Mouse (Mus musculus) lung, postnatal 25 days (tissue): ENCODE measurements around the gene Itsn1.
A peak's percentile ranks its signal among the peaks of the same experiment; 100 is the strongest.

Experiments
- DNase-seq: peaks from one replicate; pipeline ENCODE4 v3.0.0; 2022; ENCODE audit warnings: low spot score

The Itsn1 gene

DNA sequence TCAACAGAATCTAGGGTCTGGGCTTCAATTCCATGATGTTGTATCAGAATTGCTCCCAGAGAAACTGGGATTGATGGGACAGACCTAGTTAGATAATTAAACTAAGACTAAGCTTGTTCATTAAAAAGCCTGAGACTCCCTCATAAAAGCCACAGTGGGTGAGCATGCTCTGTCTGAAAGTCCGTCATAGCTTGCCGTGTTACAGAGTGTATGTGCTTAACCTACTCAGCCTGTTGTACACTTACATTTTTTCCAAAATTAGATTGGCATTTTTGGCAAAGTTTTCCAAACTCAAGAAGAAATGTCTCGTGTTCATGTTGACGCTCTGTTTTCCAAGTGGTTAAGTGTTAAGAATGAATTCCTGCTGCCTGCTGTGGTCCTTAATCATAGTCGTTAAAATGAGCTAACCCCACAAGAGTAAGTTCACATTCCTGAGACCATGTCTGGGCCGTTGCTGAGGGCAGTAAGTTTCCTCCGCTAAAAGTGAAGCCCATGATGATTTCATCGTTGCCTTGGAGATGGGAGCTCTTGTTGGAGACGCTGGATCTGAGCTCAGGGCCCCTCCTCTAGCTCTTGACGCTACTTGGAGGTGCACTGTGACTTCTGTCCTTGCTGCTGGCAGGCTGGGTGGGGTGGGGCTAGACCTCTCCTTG lies 117.1 kb downstream of the Itsn1 start:
- peak; percentile 65 for DNase-seq

DNA sequence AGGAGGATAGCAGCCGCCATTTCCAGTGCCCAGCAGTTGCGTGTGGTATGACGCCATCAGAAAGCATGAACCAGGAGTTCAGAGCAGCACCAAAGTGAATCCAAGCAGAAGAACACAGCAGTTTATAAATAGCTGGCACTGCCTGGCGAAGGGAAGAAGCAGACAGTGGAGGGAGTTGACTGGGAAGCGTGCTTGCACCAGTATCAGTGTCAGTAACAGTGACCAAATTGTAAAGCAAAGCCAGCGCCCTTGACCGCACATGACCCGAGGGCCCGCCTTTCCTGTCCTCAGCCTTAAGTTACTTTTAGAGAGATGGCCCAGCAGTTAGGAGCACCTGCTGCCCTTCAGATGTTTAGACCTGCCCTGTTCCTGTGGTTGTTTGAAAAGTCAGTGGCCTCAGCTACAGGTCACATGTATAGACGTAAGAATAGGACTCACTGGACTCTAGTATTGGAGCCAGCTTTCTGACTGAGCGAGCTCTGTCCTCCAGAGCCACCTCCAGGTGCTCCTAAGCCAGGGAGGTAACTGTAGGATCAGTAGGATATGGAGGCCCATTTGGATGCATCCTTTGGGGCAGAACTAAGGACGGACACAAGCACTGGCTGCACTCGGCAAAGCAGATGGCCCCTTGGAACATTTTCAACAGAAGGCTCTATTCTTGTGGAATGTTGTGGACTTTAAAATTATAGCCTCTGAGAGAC lies 118.6 kb downstream of the Itsn1 start:
- no peak for DNase-seq

DNA sequence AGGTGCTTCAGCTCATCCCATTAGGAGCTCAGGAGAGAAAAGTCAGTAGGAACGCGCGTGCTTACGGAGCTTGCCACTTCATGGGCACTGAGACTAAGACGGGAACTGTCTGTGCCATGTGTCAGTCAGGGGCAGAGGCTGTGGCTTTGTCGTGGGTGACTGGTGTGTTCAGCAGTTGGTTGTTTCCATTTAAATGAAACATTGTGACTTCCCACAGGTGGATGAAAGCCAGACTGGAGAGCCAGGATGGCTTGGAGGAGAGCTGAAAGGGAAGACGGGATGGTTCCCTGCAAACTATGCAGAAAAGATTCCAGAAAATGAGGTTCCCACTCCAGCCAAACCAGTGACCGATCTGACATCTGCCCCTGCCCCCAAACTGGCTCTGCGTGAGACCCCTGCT lies 119.4 kb downstream of the Itsn1 start:
- DNase-seq = no peak

DNA sequence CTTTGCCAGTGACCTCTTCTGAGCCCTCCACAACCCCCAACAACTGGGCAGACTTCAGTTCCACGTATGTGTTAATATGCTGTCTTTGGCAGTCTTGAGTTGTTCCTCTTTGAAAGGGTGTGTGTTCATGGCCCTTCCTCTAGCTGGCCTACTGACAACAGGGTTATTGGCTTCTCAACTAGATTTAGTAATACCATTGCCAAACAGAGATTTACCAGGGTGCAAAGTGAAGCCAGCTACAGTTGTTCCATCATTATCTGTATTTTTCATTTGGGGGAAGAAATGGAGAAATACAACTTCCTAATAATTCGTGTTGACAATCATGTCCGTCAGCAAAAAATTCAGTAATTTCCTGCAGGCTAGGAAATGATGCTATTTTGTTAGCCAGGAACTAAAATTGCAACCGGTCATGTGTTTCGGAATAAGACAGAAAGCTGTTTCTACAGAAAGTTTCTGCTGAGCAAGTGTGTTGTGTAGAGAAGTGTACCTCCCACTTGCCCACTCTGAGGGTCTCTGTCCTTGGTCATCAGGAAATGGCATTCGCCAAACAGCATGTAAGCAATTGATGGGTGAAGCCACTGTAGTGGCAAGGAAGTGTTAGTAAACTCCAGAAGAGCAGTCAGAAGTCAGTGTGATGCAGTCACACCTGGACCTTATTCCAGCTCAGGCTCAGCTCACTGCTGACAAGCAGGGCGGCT lies 120.0 kb downstream of the Itsn1 start:
- peak; percentile 24 for DNase-seq

DNA sequence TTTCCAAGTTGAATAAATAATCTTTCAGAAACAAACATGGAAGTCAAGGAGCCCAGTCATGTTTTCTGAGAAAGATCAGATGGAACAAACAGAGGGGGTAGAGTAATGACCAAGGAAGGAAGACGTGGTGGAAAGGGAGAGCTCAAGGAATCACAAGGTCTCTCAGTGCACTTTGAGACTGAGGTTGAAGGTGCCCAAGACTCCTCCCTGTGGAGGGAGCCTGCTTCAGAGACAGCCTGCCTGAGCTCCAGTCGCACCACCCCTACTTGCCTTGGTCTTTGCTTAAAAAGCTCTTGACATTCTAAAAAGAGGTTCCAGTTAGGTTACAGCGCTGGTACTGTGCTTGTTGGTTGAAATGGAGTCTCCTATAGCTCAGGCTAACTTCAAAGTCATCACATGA lies 121.1 kb downstream of the Itsn1 start:
- no peak for DNase-seq

DNA sequence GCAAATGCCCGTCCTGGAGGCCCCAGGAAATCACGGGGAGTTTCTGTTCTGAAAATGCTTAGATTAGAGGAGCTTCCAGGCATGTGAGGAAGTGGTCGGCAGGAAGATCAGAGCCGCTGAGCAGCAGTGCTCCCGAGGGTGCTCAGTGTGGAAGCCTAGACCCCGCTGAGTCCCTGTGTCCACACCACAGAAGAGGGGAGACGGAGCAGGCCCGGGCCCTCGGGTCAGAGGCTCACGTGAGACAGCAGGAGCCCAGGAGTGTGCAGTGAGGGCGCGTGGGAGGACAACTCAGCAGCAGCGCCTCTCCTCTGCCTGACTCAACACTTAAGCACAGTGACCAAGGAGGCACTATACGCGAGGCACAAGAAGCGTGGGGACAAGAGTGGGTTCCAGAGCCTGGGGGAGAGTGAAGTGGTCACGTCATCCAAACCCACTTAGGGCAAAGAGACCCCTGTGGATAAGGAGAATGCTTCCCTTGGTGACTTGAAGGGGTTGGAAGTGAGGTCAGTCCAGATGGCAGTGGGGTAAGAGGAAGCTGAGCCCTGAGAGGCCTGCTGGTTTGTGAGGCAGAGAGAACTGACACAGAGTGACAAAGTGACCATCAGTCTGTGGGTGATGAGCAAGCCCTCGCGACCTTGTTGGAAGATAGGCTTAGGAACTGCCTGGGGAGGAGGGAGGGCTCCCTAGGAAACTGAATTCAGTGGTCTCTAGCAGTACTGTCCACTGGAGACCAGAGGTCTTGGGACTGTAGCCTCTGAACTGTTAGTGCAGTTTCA lies 122.6 kb downstream of the Itsn1 start:
- DNase-seq = no peak

DNA sequence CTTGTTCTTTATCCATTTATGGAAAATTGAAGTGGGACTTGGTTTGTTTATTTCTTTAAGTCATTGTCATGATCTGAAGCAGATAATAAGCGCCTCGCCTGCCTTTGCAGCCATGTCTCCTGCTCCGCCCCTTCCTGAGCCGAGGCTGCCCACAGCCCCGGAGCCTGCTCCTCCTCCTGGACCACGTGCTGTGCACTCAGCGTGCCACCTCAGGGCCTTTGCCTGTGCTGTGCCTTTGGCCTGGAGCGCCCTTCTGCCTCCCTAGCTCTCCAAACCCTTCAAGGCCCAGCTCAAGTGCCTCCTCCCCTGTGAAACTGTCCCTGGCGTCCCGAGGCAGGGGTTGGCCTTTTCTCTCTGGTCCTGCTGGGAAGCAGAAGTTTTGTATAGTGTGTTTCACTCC lies 123.7 kb downstream of the Itsn1 start:
- no peak for DNase-seq

DNA sequence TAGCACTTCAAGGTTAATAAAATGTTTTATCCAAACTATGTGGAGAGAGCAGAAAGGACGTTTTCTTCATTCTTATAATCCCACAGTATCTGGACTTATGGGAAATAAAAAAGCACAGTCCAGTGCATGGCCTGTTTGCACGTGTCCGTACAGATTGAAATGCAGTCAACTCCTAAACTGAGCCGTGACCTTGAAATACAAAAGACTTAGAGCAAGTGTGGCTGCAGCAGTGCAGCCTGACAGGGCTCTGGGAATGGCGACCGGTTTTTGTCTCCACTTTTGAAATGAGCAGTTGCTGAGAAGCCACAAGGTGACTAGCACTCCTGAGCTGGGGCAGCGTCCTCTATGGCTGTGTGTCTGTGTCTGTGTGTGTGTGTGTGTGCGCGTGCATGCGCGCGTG lies 124.1 kb downstream of the Itsn1 start:
- no peak for DNase-seq

DNA sequence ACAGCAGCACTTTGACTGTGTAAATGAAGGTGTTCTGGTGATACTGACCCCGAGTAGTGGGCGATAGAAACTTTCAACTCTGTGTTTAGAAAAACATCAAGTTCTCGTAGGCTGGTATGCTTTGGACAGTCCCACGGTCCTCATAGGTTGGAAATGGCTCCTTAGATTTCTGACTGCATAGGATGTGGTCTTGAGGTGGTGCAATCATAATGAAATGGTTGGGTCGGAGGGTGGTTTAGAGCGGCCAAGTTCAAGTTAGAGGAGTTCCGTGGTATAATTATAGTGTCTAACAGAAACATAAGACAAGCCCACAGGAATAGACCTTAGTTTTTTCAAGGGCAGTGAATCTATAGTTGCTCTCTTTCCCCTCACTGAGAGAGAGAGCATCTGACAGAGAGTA lies 129.6 kb downstream of the Itsn1 start:
- no peak for DNase-seq

DNA sequence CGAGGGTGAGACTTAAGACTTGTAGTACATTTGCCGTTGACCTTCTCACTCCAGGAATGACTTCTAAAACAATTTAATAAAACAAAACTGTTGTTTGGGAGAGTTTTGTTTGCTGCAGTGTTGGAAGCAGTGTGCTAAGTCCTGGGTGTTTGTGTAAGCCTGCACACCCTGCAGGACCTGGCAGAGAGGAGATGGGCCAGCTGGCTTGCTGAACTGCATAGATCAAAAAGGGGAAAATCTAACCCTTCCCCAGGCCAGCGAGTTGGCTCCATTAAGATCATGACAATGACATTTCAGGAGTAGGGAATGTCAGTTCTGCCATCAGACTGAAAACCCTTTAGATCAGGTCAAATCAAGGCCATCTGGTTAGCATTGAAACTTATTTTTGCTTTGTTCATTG lies 130.1 kb downstream of the Itsn1 start:
- no peak for DNase-seq

DNA sequence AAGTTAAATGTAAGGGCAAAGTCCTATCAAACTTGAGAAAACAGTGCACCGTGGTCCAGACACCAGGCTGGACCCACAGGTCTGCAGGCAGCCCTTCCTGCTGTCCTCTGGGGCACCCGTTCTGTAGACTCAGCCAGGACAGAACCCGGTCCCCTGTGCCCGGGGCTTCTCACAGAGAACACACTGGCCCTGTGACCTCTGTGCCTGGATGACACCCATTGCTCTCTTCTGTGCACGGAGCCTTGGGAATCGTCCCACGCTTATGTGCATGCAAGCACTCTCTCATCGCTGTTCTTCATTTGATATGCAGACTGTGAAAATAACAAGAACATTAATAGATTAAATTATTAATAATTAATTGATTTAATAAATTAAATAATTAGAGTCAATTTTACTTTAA lies 130.9 kb downstream of the Itsn1 start:
- DNase-seq = no peak

DNA sequence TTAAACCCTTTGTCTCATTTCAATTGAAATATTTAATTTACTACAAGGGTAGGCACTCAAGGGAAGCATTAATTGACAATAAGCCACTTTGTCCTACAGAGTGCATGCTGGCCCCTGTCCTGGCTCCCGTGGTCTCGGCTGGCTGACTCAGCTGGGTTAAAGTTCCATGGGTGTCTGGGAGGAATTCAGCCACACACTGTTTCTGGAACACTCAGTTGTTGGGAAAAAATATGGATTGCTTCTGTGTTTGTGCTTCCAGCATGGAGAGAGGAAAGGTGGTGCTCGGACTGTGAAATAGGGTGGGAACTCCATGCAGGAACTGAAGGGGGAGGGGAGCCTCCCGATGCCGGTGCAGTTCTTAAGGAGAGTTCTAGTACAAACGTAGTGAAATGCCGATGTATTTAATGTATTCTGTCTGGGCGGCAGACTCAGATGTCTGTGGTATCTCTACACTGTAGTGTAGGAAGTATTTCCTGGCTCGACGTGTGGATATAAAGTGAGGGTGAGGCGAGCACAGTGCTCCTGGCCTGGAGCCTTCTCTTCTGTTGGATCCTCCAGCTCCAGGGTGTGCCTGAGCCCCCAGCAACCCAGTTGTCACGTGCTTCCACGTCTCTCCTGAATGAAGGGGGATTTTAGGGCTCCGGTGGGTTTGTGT lies 131.5 kb downstream of the Itsn1 start:
- no peak for DNase-seq

DNA sequence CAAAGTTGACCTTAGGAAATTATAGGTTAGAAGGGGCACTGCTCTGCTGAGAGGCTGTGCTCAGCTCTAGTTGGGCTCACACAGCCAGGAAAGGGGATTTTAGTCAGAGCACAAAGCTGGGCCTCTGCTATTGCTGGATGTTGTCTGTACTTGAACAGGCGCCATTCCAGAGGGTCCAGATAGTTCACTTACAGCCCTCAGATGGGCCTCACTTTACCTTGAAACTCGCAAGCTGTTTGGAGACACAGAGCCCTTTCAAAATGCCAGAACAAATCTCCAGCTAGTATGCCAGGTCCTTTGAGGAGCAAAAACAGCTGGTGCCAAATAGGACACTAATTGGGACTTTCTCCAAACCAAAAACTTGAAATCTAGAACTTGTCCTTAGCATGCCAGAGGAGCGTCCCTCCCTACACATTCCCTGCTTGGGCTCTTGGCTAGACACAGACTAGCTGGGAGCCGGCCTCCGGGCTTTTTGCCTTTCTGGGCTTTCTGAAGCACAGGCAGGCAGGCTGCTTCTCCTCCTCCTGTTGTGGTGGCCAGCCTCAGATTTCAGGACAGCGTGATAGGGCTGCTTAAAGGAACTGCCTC lies 132.8 kb downstream of the Itsn1 start:
- DNase-seq = peak; percentile 39

DNA sequence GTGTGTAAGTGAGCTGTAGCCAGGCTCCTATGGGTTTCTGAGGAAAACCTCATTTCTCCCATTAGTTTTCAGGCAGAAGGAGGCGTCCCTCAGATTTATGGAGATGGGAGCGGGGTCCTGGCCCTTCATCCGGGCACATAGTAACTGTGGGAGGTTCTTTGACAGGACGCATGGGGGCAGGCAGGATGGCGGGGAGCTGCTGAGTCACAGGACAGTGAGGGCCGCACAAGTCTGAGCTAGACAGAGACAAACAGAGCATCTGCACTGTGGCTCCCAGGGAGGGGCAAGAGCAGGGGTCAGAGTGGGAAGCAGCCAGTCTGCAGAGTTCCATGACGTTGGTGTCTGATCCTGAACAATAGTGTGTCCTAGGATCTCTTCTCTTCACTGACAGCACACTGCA lies 133.8 kb downstream of the Itsn1 start:
- DNase-seq = no peak

DNA sequence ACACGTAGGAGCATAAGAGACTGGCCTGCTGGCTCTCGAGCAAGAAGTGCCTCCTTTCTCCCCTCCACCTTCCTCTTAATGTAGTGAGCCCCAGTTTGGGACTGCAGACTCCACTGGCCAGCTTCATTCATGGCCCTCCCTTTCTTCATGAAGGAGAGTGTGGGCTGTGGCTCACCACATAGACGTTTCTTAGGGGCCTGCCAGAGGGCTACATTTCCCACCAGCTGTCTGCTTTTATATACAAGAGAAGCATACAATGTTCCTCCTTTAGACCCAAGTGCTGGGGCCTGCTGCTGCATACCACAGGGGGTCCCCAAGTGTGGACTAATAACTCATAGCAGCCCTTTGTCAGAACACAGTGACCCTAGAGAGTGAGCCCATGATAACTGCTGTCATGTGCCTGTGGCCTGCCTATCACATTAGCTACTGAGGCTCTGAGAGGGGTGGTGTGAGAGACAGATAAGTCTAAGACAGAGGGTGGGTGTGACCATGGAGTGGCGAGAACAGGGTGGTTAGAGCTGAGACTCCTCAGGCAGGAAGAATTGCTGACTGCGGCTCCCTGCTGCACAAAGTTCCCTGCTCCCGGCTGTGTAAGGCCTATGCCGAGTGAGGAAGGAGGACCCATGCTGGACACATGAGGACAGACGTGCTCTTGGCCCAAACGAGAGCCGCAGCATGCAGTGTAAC lies 135.7 kb downstream of the Itsn1 start:
- no peak for DNase-seq

DNA sequence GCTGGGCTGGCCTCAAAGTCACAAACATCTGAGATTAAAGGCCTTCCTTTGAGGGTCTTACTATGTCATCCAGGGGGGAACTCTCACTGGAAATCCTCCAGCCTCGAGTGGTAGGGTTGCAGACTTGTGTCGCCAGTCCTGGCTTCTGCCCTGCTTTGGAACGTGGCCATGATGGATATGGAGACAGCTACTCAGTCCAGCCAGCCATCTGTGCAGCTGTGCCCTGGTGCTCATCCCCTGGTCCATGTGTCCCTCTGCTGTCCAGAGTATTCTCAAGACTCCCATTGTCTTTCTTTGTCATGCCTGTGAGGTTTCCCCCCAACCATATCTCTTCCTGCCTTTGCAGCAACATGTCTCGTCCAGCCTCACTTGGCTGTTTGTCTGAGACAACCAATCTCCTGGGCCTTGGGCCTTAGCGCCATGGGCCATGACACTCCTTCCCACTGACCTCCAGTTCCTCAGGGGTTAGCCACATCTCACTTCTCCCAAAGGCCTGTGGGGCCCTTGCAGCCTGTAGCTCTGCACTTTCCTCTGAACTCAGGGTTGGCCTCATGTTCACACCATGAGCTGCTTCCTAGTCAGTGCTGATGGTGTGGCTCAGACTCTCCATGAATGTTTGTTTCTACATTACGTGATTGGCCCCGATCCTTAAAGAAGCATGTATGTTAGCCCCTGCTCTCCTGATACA lies 136.6 kb downstream of the Itsn1 start:
- no peak for DNase-seq

DNA sequence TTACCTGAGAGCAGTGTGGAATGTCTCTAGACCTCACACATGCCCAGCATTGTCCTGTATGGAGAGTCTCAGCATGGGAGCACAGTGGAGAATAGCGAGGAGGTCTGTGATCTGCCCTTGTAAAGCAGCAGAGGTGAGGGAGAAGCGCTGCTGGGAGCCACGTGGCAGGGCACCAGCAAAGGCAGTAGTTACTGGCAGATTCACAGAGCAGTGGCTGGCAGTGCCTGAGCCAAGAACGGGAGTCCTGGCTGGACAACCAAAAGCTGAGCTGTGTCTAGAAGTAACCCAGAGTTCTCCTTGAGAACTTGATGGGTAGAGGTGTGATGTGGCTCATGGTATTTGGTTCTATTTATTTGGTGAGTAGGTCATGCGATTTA lies 137.2 kb downstream of the Itsn1 start:
- no peak for DNase-seq

DNA sequence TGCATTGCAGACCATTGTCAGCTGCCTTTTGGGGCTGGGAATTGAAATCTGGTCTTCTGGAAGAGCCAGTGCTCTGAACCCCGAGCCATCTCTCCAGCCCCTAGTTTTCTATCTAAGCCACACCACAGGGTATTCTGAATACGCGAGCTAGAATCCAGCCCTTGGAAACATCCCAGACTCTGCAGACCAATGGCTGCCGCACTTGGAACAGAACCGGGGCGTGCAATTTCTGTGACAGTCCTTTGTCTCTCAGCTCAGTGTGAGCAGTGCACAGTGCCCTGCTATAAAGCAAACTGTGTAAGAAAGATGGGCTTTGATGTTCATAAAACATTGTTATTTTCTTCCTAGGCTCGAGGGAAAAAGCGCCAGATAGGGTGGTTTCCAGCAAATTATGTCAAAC lies 138.6 kb downstream of the Itsn1 start:
- DNase-seq = no peak

DNA sequence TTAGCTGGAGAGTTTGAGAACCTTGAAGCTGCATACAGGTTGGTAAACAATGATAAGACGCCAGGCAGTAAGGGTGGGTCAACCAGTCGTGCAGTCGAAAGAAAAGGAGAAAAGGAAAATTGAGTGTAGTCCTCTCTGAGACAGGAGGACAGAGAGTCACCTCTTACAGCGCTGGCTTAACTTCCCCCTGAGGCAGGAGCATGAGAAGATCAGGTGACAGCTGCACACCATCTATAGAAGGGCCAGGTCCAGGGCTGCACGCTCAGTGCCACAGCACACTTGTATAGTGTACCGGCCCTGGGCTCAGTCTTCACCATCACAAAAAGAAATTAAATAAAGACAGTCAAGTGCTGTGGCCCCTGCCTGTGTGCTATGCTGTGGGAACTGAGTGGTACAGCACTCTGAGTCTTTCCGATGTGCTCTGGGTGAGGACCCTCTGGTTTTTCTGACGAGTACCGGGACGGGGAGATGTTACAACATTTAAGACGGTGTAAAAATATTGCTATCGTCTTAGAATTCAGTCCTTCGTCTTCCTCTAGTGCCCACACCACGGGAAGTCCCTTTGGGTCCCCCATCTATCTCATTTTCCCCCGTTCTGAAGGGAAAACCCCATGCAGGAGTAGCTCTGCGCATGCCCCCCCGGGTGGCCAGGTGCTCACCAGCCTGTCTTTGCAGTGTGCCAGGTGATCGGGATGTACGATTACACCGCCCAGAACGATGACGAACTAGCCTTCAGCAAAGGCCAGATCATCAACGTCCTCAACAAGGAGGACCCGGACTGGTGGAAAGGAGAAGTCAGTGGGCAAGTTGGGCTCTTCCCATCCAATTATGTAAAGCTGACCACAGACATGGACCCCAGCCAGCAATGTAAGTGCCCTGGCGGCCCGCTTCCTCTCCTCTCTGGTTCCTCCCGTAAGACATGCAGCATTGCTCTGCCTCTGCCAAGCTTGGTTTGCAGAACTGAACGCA lies 140.1 kb downstream of the Itsn1 start:
- peak; percentile 64 for DNase-seq
